Mouse (Mus musculus) MEL (cell line): ENCODE results near the gene Elovl5. TPM values are rescaled to one million over a fixed set of nuclear protein-coding genes. Genes with fewer than 3 reads are reported as not detected.

Experiments
- DNase-seq: peaks from one replicate; pipeline ENCODE4 v3.0.0; 2011; ENCODE audit warnings: low read depth, low spot score
- H3K27ac ChIP-seq: 2 replicates; pipeline ENCODE4 v1.5.1; 2012; ENCODE audit warnings: low read depth, mild to moderate bottlenecking, control low read depth, low read length, moderate library complexity; ENCODE audit not compliant: control insufficient read depth
- H3K27me3 ChIP-seq, 2 experiments: fragments of 150-350 bp in 1 of 2; sonication (generic) in 1 of 2; 2 replicates each; pipeline ENCODE4 v1.6.1; 2012; ENCODE audit warnings: low read length in 2 of 2, mild to moderate bottlenecking in 2 of 2, improper control_type of control experiment in 1 of 2, moderate library complexity in 1 of 2; ENCODE audit not compliant: insufficient read depth in 2 of 2, control insufficient read depth in 1 of 2
- H3K36me3 ChIP-seq, 2 experiments: 2 replicates each; pipeline ENCODE4 v1.6.1; 2012 to 2014; ENCODE audit warnings: low read length in 2 of 2, improper control_type of control experiment in 1 of 2, inconsistent platforms in 1 of 2, mild to moderate bottlenecking in 1 of 2; ENCODE audit not compliant: insufficient read depth in 2 of 2, control insufficient read depth in 1 of 2
- H3K4me1 ChIP-seq, 2 experiments: fragments of 150-350 bp in 1 of 2; sonication (generic) in 1 of 2; 2 replicates each; pipeline ENCODE4 v1.6.1; 2012; ENCODE audit warnings: low read length in 2 of 2, improper control_type of control experiment in 1 of 2, mild to moderate bottlenecking in 1 of 2; ENCODE audit not compliant: insufficient read depth in 2 of 2, control insufficient read depth in 1 of 2
- H3K4me3 ChIP-seq, 2 experiments: fragments of 150-350 bp in 1 of 2; sonication (generic) in 1 of 2; 2 replicates each; pipeline ENCODE4 v1.5.1; 2012; ENCODE audit warnings: low read depth in 2 of 2, low read length in 2 of 2, mild to moderate bottlenecking in 2 of 2, moderate library complexity in 2 of 2, control low read depth in 1 of 2, improper control_type of control experiment in 1 of 2; ENCODE audit not compliant: control insufficient read depth in 1 of 2, insufficient read depth in 1 of 2
- H3K79me2 ChIP-seq: 2 replicates; pipeline ENCODE4 v1.6.1; 2012; ENCODE audit warnings: mild to moderate bottlenecking, low read length, moderate library complexity; ENCODE audit not compliant: control insufficient read depth, poor library complexity, insufficient read depth
- H3K9ac ChIP-seq: 2 replicates; pipeline ENCODE4 v1.6.1; 2012; ENCODE audit warnings: low read depth, mild to moderate bottlenecking, control low read depth, low read length, moderate library complexity; ENCODE audit not compliant: control insufficient read depth, poor library complexity, severe bottlenecking
- H3K9me3 ChIP-seq: fragments of 150-350 bp; sonication (generic); replicated peaks from 2 replicates; pipeline ENCODE4 v1.6.1; 2012; ENCODE audit warnings: mild to moderate bottlenecking, low read length, improper control_type of control experiment, moderate library complexity; ENCODE audit not compliant: insufficient read depth
- CHD2 ChIP-seq: IDR thresholded peaks from 2 replicates; pipeline ENCODE4 v1.6.1; 2011; ENCODE audit warnings: low read length, improper control_type of control experiment
- E2F4 ChIP-seq: IDR thresholded peaks from 2 replicates; pipeline ENCODE4 v1.6.1; 2011; ENCODE audit warnings: low read depth, low read length, improper control_type of control experiment, borderline replicate concordance
- ELF1 ChIP-seq: IDR thresholded peaks from 2 replicates; pipeline ENCODE4 v1.6.1; 2014; ENCODE audit warnings: low read depth, mild to moderate bottlenecking, inconsistent platforms, low read length, improper control_type of control experiment, moderate library complexity
- ETS1 ChIP-seq: IDR thresholded peaks from 2 replicates; pipeline ENCODE4 v1.6.1; 2012; ENCODE audit warnings: low read depth, mild to moderate bottlenecking, inconsistent platforms, low read length, improper control_type of control experiment, moderate library complexity
- HCFC1 ChIP-seq: IDR thresholded peaks from 2 replicates; pipeline ENCODE4 v1.6.1; 2012; ENCODE audit warnings: low read depth, mild to moderate bottlenecking, inconsistent platforms, low read length, improper control_type of control experiment, moderate library complexity
- MAZ ChIP-seq: IDR thresholded peaks from 2 replicates; pipeline ENCODE4 v1.6.1; 2012; ENCODE audit warnings: low read depth, mild to moderate bottlenecking, inconsistent platforms, low read length, improper control_type of control experiment
- MEF2A ChIP-seq: IDR thresholded peaks from 2 replicates; pipeline ENCODE4 v1.6.1; 2014; ENCODE audit warnings: low read depth, mild to moderate bottlenecking, inconsistent platforms, low read length, improper control_type of control experiment; ENCODE audit not compliant: poor library complexity, insufficient replicate concordance, severe bottlenecking; ENCODE audit errors: extremely low read depth
- MXI1 ChIP-seq: IDR thresholded peaks from 2 replicates; pipeline ENCODE4 v1.6.1; 2011; ENCODE audit warnings: mild to moderate bottlenecking, low read depth, low read length, improper control_type of control experiment
- MYC ChIP-seq: IDR thresholded peaks from 2 replicates; pipeline ENCODE4 v1.6.1; 2011; ENCODE audit warnings: low read depth, mild to moderate bottlenecking, low read length, improper control_type of control experiment, moderate library complexity
- NELFE ChIP-seq: IDR thresholded peaks from 2 replicates; pipeline ENCODE4 v1.6.1; 2011; ENCODE audit warnings: low read depth, low read length, improper control_type of control experiment
- NRF1 ChIP-seq: IDR thresholded peaks from 2 replicates; pipeline ENCODE4 v1.6.1; 2014; ENCODE audit warnings: low read depth, mild to moderate bottlenecking, inconsistent platforms, low read length, improper control_type of control experiment, moderate library complexity; ENCODE audit not compliant: poor library complexity, insufficient read depth, severe bottlenecking
- POLR2A ChIP-seq, 2 experiments: IDR thresholded peaks; 2 replicates each; pipeline ENCODE4 v1.6.1; 2011 to 2012; ENCODE audit warnings: low read length in 2 of 2, mild to moderate bottlenecking in 2 of 2, control low read depth in 1 of 2, improper control_type of control experiment in 1 of 2, low read depth in 1 of 2, moderate library complexity in 1 of 2; ENCODE audit not compliant: control insufficient read depth in 1 of 2, insufficient read depth in 1 of 2, poor library complexity in 1 of 2
- POLR2AphosphoS2 ChIP-seq: IDR thresholded peaks from 2 replicates; pipeline ENCODE4 v1.6.1; 2011; ENCODE audit warnings: low read length, improper control_type of control experiment
- RAD21 ChIP-seq: IDR thresholded peaks from 2 replicates; pipeline ENCODE4 v1.6.1; 2011; ENCODE audit warnings: mild to moderate bottlenecking, low read depth, low read length, improper control_type of control experiment
- TBP ChIP-seq: IDR thresholded peaks from 2 replicates; pipeline ENCODE4 v1.8.0; 2011; ENCODE audit warnings: low read depth, low read length, improper control_type of control experiment
- UBTF ChIP-seq: IDR thresholded peaks from 2 replicates; pipeline ENCODE4 v1.6.1; 2012; ENCODE audit warnings: low read depth, mild to moderate bottlenecking, inconsistent platforms, low read length, improper control_type of control experiment, moderate library complexity, borderline replicate concordance; ENCODE audit not compliant: insufficient read depth
- USF2 ChIP-seq, 2 experiments: IDR thresholded peaks; 2 replicates each; pipeline ENCODE4 v1.6.1; 2011 to 2012; ENCODE audit warnings: improper control_type of control experiment in 2 of 2, low read length in 2 of 2, borderline replicate concordance in 1 of 2, inconsistent platforms in 1 of 2, low read depth in 1 of 2, mild to moderate bottlenecking in 1 of 2; ENCODE audit not compliant: insufficient read depth in 1 of 2
- ZKSCAN1 ChIP-seq: IDR thresholded peaks from 2 replicates; pipeline ENCODE4 v1.6.1; 2012; ENCODE audit warnings: low read depth, mild to moderate bottlenecking, inconsistent platforms, low read length, improper control_type of control experiment, moderate library complexity
- polyA plus RNA-seq, 2 experiments: library from polyadenylated mRNA; stranded (reverse) in 1 of 2; unstranded in 1 of 2; fragments of >175 nt in 1 of 2; fragments of >200 nt in 1 of 2; gene quantifications; 2 replicates each; pipeline versions ENCODE4 v1.2.1 to v1.2.4; 2012; ENCODE audit warnings: low replicate concordance in 2 of 2, low read depth in 1 of 2; ENCODE audit not compliant: insufficient read length in 2 of 2, insufficient read depth in 1 of 2, missing spikeins in 1 of 2
- total RNA-seq: library from RNA; depleted of rRNA; stranded (reverse); fragments of 300-350 nt; gene quantifications from 2 replicates; pipeline ENCODE4 v1.2.3, GENCODE M21; 2012

The Elovl5 gene
- total and polyA plus RNA-seq, 3 experiments = 52.3 to 73.0 (median 58.3) TPM

- Histone ChIP-seq H3K27ac (no peak overlapping the region; the same call in 1 of the 2 replicates), H3K79me2 (peaks cover 43% of the 10 kb centered on the region), H3K9ac (no peak overlapping the region), H3K9me3 (no peaks in the 10 kb centered on the region), H3K4me1 (peaks cover 5 to 14% of the 10 kb centered on the region in 2 experiments), H3K36me3 (peaks cover 11 to 12% of the 10 kb centered on the region in 2 experiments), H3K4me3 (no peak overlapping the region), H3K27me3 (no peaks in the 10 kb centered on the region)
- DNase-seq = no peak
- TF ChIP-seq TBP (no peak), ETS1 (no peak), HCFC1 (no peak), UBTF (no peak), USF2 (IDR thresholded peaks at IDR 0.05; ENCODE audit: borderline replicate concordance in 1 of 2, insufficient read depth in 1 of 2, low read depth in 1 of 2, low read length in 2 of 2) (no peak), CHD2 (no peak), RAD21 (no peak), NELFE (no peak), ELF1 (no peak), ZKSCAN1 (no peak)
Measured at GRCm38 (mm10) chr9:77954981-77955380, 37.8 kb downstream of the Elovl5 start.

GRCm38 (mm10) chr9:77955511-77955910, 38.3 kb downstream of the Elovl5 start:
- Histone ChIP-seq H3K27me3 (no peaks in the 10 kb centered on the region), H3K79me2 (peaks cover 42% of the 10 kb centered on the region), H3K36me3 (peaks cover 11 to 15% of the 10 kb centered on the region in 2 experiments), H3K9ac (no peak overlapping the region), H3K27ac (no peak overlapping the region), H3K4me3 (no peak overlapping the region), H3K9me3 (no peaks in the 10 kb centered on the region), H3K4me1 (peaks cover 5 to 14% of the 10 kb centered on the region in 2 experiments)
- no peak for DNase-seq
- TF ChIP-seq POLR2A (IDR thresholded peaks at IDR 0.05; ENCODE audit: control insufficient read depth in 1 of 2, insufficient read depth in 1 of 2, low read depth in 1 of 2, low read length in 2 of 2, poor library complexity in 1 of 2) (no peak), ETS1 (no peak), ZKSCAN1 (no peak)

- TF ChIP-seq TBP (no peak), ELF1 (no peak), POLR2A (IDR thresholded peaks at IDR 0.05; ENCODE audit: control insufficient read depth in 1 of 2, insufficient read depth in 1 of 2, low read depth in 1 of 2, low read length in 2 of 2, poor library complexity in 1 of 2) (no peak), MEF2A (no peak), POLR2AphosphoS2 (no peak), E2F4 (no peak), MXI1 (no peak), MYC (no peak), ZKSCAN1 (no peak), MAZ (no peak), HCFC1 (no peak), NRF1 (no peak)
- H3K4me1 ChIP-seq = peaks cover 5 to 14% of the 10 kb centered on the region in 2 experiments
- DNase-seq = no peak
- no peak overlapping the region for H3K9ac ChIP-seq
- H3K36me3 ChIP-seq = peaks cover 11 to 18% of the 10 kb centered on the region in 2 experiments
- H3K27ac ChIP-seq = no peak overlapping the region
- no peak overlapping the region for H3K4me3 ChIP-seq
- no peaks in the 10 kb centered on the region for H3K9me3 ChIP-seq
- H3K27me3 ChIP-seq = no peaks in the 10 kb centered on the region
- peaks cover 38% of the 10 kb centered on the region for H3K79me2 ChIP-seq
Measured at GRCm38 (mm10) chr9:77955964-77956363, 38.8 kb downstream of the Elovl5 start.
